Mouse (Mus musculus) T-helper 17 cell (primary cell): ENCODE results near the gene Lama2.

Experiments used
- in situ Hi-C, 2 experiments: fragments of 300-600 bp; cut with MboI, MseI; formaldehyde crosslinking; loops; 1 replicate in 1 of 2; 2 replicates in 1 of 2; pipeline ENCODE4 v1.15.1; 2025; ENCODE audit warnings: high pct_unique_total_duplicates in 2 of 2

Gene Lama2

DNA sequence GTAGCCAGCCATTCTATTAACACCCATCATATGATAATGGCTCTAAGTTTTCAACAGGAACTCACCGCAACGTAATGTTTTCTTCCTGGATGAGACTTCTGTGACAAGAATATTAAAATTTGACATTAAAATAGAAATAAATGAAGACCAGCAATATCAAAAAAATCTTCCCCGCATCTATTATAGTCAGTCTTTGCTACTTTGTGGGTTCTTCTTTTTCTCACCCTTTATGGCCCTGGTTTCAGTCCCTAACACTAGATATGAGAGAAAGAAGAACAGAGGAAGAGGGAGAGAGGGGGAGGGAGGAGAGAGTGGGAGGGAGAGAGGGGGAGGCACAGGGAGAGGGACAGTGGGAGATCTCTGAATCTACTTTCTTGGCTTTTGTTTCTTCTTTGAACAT is at the start of gene Lama2:
TSS of gene Lama2 (minus strand) at position 101 of the 400 bp plus-strand sequence.
- in situ Hi-C loops = no loop called here

DNA sequence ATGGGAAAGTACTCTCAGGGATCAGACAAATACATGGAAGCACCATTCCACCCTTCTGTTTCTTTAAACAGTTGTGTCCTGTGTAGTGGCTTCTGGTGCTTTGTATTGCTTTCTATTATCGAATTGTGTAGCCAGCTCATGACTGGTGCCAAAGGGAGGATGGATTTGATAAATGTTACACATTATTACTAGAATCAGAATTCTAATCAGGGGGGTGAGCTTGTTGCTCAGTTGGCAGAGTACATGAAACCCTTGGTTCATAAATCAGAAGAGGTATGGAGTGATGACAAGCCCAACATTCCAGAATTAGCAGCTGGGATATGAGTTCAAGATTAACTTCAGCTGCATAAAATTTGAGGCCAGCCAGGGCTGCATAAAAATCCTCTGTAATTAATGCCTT is 44.8 kb upstream of the Lama2 start:
- in situ Hi-C loops = no loop called here

DNA sequence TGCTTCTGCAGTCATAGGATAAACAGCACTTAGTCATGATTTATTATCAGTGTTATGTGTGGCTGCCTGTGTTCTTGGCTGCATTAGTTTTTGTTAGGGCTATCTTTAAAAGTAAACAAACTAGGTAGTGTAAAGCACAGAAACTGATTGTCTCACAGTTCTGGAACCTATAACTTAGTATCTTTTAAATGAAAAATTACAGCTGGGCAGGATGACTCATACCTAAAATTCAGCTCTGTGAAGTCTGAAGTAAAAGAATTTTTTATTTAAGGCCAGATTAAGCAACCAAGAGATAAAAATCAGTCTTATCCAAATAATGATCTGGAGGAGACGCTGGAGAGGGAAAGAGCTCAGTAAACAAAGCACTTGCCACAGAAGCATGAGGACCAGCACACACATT is 43.8 kb upstream of the Lama2 start:
- in situ Hi-C loops = no loop called here

DNA sequence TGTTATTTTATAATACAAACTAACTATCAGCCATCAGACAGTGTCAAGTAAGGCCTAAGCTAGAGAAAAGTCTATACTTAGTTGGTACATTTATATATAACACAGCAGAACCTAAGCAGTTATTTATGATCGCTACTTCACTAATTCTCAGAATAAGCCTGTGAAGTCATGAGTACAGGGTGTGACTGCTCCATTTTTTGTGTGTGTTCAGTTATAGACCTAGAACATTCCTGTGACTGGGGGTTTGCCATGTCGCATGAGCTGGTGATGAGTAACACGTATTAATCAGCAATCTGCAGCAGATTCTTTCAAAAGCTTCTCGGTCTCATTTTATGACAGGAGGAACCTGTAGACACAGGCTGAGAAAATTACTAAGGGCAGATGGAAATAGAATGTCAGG is 34.6 kb upstream of the Lama2 start:
- in situ Hi-C loops = loop anchor here in 1 of 2 experiments (10.0 kb wide), 1 partner anchor 171 kb away; no protein-coding TSS in a partner anchor

DNA sequence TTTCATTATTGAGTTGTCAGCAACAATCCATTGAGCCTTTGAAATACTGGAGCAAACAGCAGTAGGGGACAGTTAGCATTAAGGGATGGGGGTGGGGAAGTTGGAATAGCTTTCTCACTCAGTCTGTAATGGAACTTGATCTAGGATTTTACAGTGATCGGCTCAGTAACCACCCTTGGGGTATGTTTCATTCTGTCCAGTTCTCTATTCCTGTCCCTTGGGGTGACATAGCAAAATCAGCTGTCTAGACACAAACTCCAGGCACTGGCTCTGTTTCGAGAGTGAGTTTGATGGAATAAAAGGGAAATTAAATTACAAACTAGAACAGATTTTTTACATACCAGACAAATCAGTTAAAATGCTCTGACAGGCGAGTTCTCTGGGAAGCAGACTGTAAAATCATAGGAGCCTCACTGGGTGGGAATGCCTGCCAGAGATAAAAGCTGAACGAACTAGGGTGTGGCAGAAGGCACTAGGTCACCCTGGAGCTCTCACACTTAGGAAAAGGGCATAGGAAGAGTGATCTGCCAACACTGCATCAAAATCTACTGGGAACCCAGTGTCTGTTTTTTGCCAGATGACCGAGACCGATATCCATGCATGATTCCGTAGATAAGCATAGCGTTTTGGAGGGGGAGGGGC is 33.3 kb upstream of the Lama2 start:
- in situ Hi-C loops = loop anchor here in 1 of 2 experiments (10.0 kb wide), 1 partner anchor 172 kb away; no protein-coding TSS in a partner anchor

DNA sequence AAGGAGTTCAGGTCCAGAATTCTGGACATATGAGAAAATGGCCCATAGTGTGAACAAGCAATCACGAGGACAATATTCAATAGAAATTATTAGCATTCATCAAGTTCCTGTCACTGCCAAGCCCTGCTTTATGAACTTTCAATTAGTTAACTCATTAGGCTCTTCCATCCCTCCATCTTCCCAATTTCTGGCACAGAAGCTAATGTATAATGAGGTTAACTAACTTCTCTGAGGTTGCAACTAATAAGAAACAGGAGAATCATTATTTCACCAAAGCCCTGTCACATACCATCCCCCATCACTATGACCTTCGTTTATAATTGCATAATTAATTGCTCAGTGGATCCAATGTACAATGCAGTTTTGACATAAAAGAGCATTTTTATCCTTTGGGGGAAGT is 16.2 kb upstream of the Lama2 start:
- in situ Hi-C loops = no loop called here

DNA sequence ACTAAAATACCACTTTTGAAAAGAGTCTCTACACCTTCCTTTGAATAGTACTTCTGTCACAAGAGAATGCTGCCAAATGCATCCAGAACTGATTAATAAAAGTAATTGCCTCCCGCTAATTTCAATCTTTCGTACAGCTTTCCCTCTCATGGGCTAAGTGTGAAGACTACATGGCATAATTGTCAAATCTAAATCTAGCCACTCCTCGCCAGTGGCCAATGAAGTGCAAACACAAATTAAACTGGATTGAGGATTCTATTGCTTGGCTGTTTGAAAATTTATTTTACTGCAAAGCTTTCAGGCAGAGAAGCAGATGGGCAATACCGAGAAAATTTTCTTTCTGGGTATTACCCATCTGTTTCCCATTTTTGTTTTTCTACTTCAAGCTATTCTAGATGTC is 11.4 kb upstream of the Lama2 start:
- in situ Hi-C loops = no loop called here

DNA sequence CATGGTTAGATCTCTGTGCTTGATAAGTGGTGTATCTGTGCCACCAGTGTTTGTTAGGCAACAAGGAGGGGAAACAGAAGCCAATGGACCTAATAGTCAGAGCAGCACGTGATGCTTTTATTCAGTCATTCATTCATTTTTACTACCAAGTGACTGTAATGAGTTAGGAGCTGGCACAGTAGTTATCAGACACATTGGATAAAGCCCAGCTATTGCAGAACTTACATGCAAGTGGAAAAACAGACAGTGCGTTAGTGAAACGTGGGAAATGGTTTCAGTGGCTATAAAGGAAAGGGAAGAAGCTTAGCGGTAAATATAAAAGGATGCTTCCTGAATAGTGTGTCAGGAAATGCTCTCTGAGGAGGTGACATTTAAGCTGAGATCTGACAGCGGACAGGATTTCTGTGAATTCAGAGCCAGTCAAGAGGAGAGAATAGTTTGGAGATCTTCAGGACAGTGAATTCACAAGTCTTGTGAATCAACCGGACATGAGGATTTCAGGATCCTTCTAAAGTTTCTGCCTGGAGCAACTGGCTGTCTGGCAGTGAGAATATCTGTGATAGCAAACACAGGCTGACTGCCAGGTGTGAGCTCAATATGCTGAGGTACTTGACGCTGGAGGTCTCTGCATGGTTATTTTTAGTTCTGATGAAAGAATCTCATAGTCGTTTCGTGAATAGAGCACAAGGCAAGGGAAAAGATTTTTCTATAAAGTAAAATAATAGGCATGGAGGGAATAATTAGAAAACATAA is 2.3 kb upstream of the Lama2 start:
- in situ Hi-C loops = no loop called here

DNA sequence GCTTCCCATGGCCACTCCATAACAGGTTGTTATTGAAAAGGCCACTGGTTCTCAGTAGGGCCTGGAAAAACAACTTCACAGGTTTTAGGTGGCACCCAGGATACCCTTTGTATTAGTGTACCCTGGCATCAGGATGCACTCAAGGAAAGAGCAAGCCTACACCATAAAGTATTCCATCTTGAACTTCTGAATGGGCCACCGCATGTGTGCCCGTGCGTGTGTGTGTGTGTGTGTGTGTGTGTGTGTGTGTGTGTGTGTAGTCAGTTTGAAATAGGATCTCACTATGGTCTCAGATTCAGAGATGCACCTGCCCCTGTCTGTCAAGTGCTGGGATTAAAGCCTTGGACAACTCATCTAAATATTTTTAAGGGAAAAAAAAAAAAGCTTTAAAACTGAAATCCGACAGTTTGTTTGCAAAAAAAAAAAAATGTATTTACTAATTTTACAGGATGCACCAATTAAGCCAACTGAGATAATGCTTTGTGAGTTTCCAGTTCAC is 2.0 kb downstream of the Lama2 start:
- in situ Hi-C loops = no loop called here

DNA sequence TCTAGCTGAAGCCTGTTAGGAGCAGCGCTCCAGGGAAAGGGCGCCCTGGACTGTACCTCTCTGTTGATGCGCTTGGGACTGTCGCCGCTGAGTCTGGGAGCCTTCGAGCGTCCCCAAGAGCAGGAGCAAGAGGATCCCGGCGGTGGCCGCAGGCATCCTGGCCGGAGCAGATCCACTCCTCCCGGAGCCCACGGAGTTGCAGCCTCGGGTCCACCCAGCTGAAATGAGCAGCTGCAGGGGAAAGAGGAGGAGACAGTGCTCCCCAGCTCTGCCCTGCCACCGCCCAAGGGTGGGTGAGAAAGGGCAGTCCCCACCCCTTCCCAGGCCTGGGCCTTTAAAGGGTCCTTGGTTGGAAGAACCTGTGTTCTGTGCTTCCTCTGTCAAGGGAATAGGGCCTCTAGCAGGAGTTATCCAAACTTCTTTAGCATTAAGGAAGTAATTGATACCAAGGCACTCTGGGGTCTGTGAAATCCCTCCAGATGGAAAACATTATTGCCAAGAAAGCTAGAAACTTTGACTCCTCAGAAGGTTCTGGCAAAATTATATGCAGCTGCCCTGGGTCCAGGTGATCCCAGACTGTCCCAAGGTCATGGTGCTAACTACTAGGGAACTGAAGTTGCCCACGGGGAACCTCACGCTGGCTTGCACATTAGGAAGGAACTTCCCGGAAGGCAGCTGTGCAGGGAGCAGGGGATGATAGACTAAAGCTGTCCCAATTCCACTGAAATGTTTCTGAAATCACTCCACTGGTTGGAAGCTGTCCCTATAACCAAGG is 2.7 kb downstream of the Lama2 start:
- in situ Hi-C loops = no loop called here

DNA sequence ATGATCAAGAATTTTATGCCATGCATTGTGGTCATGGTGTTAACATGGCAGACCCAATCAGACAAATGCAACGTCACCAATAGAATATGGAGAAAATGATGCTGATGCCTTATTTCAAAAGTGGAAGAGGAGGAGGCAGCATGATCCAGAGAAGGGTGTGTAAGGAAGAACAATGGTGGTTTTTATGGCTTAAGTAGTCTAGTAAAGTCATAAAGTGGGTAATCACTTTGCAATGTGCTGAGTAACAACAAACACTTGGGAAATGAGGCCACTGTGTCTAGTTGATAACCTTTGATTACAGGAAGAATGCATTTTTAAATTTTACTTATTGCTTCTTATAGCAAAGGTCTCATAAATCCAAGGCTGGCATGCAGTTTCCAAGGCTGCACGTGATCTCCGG is 23.9 kb downstream of the Lama2 start:
- in situ Hi-C loops = no loop called here

DNA sequence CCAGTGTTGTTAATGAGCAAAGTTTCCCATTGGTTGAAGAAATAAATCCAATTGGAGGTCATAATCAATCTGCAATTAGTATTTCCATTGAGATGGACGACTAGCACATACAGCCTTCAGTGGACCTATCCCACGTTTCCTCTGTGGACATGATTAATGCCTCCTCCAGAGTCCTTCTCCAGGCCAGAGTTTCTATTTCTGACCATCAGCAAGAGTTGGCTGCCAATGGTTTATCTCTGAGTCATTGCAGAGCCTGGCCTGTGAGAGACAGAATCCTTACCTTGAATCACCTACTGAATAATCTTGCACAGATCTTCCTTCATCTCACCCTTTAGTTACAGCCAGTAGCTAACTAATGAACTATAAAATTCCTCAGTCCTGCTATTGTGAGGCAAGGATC is 86.3 kb downstream of the Lama2 start:
- in situ Hi-C loops = no loop called here

DNA sequence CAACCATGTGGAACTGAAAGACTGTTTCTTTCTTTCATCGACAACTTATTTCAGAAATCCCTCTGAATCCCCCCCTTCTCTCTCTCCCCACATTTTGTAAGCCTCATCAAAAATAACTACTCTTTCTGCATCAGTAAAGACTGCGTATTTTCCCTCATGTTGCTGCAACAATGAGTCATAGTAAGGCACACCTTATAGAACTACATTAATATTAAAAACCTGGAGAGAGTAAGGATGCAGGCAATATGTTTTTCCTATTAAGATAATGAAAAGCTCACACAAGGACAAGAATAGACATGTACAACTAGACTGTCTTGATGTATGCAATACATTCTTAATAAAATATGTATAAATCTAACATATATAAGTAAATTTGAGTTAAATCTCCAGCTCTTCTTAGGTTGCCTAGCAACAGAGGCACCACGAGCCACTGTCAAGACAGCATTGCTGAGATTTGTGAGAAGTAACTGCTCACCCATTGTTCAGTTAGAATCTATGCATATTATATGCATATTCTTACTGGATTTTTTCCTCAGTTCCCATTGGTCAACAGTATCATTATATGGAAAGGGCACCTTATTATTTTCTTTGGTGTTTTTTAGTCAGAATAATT is 110.6 kb downstream of the Lama2 start:
- in situ Hi-C loops = no loop called here

DNA sequence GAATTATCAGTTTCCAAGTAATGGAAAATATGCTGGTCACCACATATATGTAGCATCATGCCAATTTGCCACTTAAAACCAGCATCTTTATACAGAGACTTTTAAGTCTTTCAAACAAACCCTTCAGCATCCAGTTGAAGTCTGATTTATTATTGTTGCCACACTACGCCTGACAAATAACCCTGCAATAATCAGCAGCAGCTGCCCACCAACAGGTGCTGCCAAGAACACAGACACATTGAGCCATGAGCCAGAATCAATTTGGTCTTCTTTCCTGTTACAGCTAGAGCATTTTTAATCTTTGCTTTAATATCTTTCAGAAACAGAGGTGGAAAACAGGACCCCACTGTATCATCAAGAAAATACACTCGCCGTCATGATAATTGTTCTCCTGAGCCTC is 118.7 kb downstream of the Lama2 start:
- in situ Hi-C loops = no loop called here

DNA sequence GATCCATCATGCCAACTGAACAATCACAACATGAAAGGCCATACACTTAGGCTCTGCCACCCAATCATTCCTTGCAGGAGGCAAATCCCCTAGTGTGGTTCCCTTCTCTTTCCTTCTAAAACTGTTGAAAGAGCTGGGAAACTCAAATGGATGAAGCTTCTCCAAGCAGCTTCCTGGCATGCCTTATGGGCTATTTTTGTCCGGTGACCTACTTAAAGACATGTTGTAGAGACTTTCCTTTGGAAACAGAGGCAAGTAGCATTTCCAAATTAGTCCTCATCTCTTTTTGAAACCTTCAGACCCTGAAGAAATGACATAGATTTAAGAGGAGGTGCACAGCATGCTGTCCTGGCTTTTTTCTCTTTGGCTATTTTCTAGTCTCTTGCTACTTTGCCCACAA is 131.1 kb downstream of the Lama2 start:
- in situ Hi-C loops = no loop called here

DNA sequence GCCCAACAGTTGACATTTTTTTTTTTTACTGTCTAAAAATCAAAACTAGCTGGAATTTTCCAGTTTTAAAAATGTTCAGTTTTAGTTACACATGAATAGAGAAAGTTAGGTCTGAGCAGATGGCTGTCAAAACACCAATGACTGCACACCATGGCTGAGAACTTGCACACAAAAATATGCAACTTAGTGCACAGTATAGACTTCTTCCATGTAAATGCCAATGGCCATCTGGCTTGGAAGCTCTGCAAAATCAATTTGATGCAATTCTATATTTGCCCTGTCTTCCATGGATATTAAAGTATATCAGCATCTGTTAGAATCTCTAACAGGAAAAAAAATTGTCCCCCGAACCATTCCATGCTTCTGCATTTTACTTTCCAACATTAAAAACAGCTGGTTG is 135.5 kb downstream of the Lama2 start:
- in situ Hi-C loops = no loop called here

DNA sequence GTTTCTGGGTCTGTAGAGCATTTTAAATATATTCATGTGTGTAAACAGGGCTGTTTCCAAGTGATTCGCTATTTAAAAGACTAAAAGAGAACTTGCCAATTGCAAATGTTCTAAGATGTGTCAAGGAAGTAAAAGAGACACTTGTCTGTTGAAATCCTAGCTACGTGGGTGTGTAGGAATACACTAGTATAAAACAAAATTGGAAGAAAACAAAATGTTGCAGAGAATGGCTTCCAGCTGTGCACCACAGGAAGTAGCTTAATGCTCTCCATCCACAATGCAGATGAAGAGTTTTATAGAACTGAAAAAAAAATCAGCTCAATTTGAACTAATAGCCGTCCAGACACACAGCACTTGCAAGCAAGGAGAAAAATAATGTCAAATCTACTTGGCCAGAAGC is 144.0 kb downstream of the Lama2 start:
- in situ Hi-C loops = no loop called here

DNA sequence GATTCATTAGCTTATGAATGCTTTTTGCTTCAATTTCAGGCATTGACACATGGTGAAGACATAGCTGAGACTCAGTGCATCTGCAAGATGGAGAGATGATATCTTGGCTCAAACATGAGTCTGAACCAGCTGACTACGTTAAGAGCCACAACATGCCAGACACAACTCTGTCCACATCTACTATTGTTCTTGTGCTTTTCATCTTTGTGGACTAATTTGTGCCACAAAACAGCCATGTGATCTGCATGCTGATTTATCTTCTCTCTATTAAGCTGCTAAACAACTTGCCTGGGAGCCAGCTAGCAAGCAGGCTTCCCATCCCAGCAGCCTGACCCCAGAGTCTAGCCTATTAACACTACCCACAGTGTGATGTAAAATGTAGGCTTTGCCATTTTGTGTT is 151.3 kb downstream of the Lama2 start:
- in situ Hi-C loops = no loop called here

DNA sequence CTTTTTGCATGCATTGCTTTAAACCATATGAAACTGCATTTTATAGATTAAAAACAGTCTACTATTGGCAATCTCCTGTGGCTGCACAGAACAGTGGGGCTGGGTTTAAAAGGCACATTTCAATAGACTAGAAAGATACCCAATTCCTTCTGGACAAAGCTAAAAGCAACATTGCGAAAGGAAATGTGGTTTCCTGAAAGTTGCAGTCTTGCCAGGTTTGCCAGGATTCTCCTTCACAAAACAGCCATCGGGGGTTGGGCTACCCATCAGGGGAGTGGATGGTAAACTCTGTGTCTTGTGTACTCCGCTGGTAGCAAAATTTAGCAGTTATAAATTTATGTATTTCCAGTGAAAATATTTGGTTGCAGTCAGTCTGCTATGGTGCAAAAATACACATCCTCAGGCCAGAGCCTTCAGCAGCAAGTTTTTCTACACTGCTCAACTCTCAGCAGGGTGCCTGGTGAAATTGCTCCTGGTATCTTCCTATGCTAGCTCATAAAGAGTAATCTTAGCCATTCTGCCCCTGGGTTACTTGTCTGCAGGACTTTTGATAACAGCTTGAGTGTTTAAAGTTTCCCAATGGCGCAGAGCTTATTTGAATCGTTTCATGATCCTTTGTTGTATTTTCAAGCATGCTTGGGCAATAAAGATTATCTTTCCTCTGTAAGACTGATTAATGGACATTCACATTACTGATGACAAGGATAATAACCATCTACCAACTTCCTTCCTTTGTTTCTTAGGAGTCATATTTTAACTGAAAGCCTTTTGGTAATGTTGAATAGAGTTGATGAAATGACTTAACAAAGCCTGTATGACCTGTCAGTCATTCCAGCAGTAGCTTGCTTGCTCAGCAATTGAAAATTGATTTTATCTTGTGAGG is 205.7 kb downstream of the Lama2 start:
- in situ Hi-C loops = no loop called here

DNA sequence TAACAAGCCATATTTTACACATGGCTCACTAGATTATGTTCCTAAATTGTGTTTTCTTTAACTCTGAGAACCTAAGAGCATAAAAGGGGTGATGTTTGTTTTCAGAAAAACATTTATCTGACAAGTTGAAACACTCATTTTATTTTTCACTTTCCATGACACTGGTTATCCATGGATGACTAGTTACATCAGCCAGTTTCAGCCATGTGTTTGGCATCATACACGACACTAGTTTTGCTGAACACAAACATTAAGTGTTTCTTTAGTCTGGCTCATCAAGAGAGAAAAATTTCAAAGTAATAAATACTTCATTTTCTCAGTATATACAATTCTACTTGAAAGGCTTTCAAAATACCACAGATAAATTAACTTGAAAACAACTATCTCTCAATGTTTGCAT is 228.8 kb downstream of the Lama2 start:
- in situ Hi-C loops = no loop called here

DNA sequence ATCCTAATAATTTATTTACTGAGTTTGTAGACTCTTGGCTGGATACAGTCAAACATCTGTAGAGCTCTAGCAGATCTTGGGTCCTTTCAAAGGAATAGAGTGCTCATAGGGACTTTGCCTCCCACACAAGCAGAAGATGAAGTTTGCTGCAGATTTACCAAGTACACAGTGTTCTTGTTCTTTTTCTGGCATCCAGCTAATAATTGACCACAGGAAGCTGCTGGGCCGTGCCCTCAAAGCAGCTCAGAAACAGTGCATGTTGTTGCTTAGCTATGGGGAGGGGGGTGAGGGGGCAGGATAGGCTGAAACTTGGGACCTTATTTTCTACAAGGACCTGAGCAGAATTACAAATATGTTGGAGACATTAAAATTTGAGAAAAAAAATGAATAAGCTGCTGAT is 232.0 kb downstream of the Lama2 start:
- in situ Hi-C loops = no loop called here
